Mouse (Mus musculus) embryonic facial prominence, embryonic 10.5 days (tissue): ENCODE measurements around the gene Scrn1. TPM values are rescaled to one million over a fixed set of nuclear protein-coding genes. Genes with fewer than 3 reads are reported as not detected.

ENCODE experiments used
- DNase-seq: peaks from one replicate; pipeline ENCODE4 v3.0.0-alpha.2; 2017; ENCODE audit warnings: low spot score
- H3K27ac ChIP-seq: fragments of 300-500 bp; sonication (generic); replicated peaks from 2 replicates; pipeline ENCODE4 v1.5.1; 2016; ENCODE audit warnings: mild to moderate bottlenecking
- H3K27me3 ChIP-seq: fragments of 300-500 bp; sonication (generic); replicated peaks from 2 replicates; pipeline ENCODE4 v1.6.1; 2016; ENCODE audit warnings: low read depth, mild to moderate bottlenecking; ENCODE audit not compliant: poor library complexity, severe bottlenecking
- H3K36me3 ChIP-seq: fragments of 300-500 bp; sonication (generic); replicated peaks from 2 replicates; pipeline ENCODE4 v1.6.1; 2016; ENCODE audit warnings: mild to moderate bottlenecking, moderate library complexity
- H3K4me1 ChIP-seq: fragments of 300-500 bp; sonication (generic); 2 replicates; pipeline ENCODE4 v1.6.1; 2016
- H3K4me3 ChIP-seq: fragments of 300-500 bp; sonication (generic); 2 replicates; pipeline ENCODE4 v1.5.1; 2016; ENCODE audit warnings: mild to moderate bottlenecking, moderate library complexity
- H3K9me3 ChIP-seq: fragments of 300-500 bp; sonication (generic); 2 replicates; pipeline ENCODE4 v1.6.1; 2016; ENCODE audit warnings: mild to moderate bottlenecking
- WGBS: fragments of 180-500 bp; shearing (Covaris S2); methylation state at CpG from one replicate; pipeline ENCODE4 v1.1.7; 2016; 5-methylcytosine and 5-hydroxymethylcytosine counted together
- polyA plus RNA-seq: library from polyadenylated mRNA; unstranded; fragments of >200 nt; fragmentation: Nextera tagmentation; extraction: Ambion mirVana; gene quantifications from 2 replicates; pipeline ENCODE4 v1.2.1, GENCODE M21; 2016

Scrn1 gene
- polyA plus RNA-seq, 1 experiment from 2014 or later: 24.0 TPM

- peaks cover 36% of the 10 kb centered on the region for H3K4me1 ChIP-seq
- H3K27me3 ChIP-seq: peaks cover 4% of the 10 kb centered on the region; the same call in 1 of the 2 replicates
- peak overlapping the region; percentile 48 for H3K27ac ChIP-seq
- H3K9me3 ChIP-seq: no peaks in the 10 kb centered on the region
- 0 out of 2 replicates have a peak, but pooled peaks cover 3% of the 10 kb centered on the region for H3K36me3 ChIP-seq
- 91% methylated on average over 13 of the region's 13 CpGs for WGBS
- no peak for DNase-seq
- H3K4me3 ChIP-seq: no peak overlapping the region
Observed at GRCm38 (mm10) chr6:54509264-54509663, 57.0 kb downstream of the Scrn1 start.

GRCm38 (mm10) chr6:54508256-54508793, 58.0 kb downstream of the Scrn1 start:
- 45% methylated on average over 6 of the region's 6 CpGs for WGBS
- no peak for DNase-seq
- Histone ChIP-seq H3K36me3 (0 out of 2 replicates have a peak, but pooled peaks cover 3% of the 10 kb centered on the region), H3K9me3 (no peaks in the 10 kb centered on the region), H3K4me1 (peaks cover 34% of the 10 kb centered on the region), H3K4me3 (no peak overlapping the region), H3K27me3 (0 out of 2 replicates have a peak, but pooled peaks cover 4% of the 10 kb centered on the region), H3K27ac (peak overlapping the region; percentile 62)

DNA sequence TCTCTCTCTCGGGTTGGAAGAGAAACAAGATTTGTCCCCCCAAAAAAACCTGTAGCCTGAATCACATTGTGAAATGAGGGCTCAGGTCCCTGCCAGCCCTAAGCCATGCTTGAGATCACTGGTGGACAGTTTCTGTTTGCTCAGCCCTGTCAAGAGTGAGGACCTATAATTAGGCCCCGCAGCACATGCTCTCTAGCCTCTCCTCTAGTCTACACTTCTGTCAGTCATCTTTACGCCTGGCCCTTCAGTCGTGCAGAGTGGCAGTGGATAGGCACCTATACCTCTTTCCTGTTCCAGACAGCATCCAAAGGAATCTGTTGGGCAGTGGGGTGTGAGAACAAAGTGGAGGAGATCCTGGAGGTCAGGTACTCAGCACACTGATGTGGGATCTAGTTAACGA, 58.5 kb downstream of the Scrn1 start:
- Histone ChIP-seq H3K36me3 (0 out of 2 replicates have a peak, but pooled peaks cover 3% of the 10 kb centered on the region), H3K9me3 (no peaks in the 10 kb centered on the region), H3K4me1 (peaks cover 34% of the 10 kb centered on the region), H3K4me3 (no peak overlapping the region), H3K27me3 (0 out of 2 replicates have a peak, but pooled peaks cover 4% of the 10 kb centered on the region), H3K27ac (peak overlapping the region; percentile 62)
- no peak for DNase-seq
- WGBS: 62% methylated on average over 5 of the region's 5 CpGs

DNA sequence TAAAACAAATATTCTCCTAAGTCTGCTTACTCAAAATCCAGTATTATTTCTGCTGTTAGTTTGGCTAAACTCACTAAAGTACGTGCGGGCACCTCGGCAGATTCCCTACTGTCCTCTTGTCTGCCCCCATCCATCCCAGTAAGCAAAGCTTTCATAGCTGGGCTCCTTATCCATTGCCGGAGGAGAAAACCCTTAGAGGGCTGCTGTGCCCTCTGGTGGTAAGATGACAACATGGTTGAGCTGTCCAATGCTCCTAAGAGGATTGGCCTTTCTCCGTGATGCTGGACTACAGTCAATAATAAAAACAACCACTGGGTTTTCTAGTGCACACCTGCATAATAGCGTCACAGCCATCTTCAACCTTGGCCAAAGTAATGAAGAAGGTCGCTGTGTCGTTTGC, 59.3 kb downstream of the Scrn1 start:
- DNase-seq: peak; percentile 45
- Histone ChIP-seq H3K4me3 (no peak overlapping the region), H3K27ac (no peak overlapping the region), H3K27me3 (0 out of 2 replicates have a peak, but pooled peaks cover 4% of the 10 kb centered on the region), H3K9me3 (no peaks in the 10 kb centered on the region), H3K4me1 (peaks cover 32% of the 10 kb centered on the region), H3K36me3 (0 out of 2 replicates have a peak, but pooled peaks cover 3% of the 10 kb centered on the region)
- WGBS: 41% methylated on average over 8 of the region's 8 CpGs

GRCm38 (mm10) chr6:54506318-54506717, 60.0 kb downstream of the Scrn1 start:
- H3K27me3 ChIP-seq: 0 out of 2 replicates have a peak, but pooled peaks cover 4% of the 10 kb centered on the region
- H3K4me1 ChIP-seq: peaks cover 32% of the 10 kb centered on the region
- DNase-seq: no peak
- 87% methylated on average over 11 of the region's 11 CpGs for WGBS
- 0 out of 2 replicates have a peak, but pooled peaks cover 3% of the 10 kb centered on the region for H3K36me3 ChIP-seq
- no peak overlapping the region for H3K27ac ChIP-seq
- no peaks in the 10 kb centered on the region for H3K9me3 ChIP-seq
- H3K4me3 ChIP-seq: no peak overlapping the region

DNA sequence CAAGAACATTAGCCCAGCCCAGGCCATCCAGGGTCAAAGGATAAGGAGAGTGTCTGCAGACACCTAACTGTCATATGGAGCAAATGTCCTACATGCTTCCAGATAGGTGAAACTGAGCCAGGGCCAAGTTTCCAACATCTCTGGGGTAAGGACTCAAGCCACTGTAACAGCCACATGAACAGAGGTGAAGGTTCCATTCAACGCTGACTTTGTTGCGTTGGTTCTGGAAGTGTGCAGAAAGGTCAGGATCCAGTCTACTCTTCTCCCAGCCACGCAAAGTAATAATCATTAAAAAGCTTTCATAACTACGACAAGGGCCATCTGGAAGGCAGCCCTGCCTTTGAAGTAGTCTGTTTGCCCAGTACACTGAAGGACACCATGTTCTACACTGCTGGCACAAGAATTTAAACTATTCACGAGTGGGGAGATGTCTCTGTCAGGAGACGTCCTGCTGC, 63.6 kb downstream of the Scrn1 start:
- 81% methylated on average over 6 of the region's 6 CpGs for WGBS
- no peaks in the 10 kb centered on the region for H3K36me3 ChIP-seq
- H3K27me3 ChIP-seq: 0 out of 2 replicates have a peak, but pooled peaks cover 4% of the 10 kb centered on the region
- no peak overlapping the region for H3K4me3 ChIP-seq
- DNase-seq: no peak
- peaks cover 19% of the 10 kb centered on the region for H3K4me1 ChIP-seq
- H3K27ac ChIP-seq: no peak overlapping the region
- H3K9me3 ChIP-seq: no peaks in the 10 kb centered on the region

- H3K4me3 ChIP-seq: no peak overlapping the region
- peaks cover 23% of the 10 kb centered on the region for H3K4me1 ChIP-seq
- WGBS: 82% methylated on average over 7 of the region's 7 CpGs
- no peak overlapping the region for H3K27ac ChIP-seq
- no peaks in the 10 kb centered on the region for H3K27me3 ChIP-seq
- no peaks in the 10 kb centered on the region for H3K36me3 ChIP-seq
- H3K9me3 ChIP-seq: no peaks in the 10 kb centered on the region
- no peak for DNase-seq
Observed at GRCm38 (mm10) chr6:54496214-54496613, 70.1 kb downstream of the Scrn1 start.

GRCm38 (mm10) chr6:54494612-54495398, 71.5 kb downstream of the Scrn1 start:
- WGBS: 71% methylated on average over 11 of the region's 11 CpGs
- no peaks in the 10 kb centered on the region for H3K27me3 ChIP-seq
- DNase-seq: no peak
- H3K4me3 ChIP-seq: no peak overlapping the region
- no peaks in the 10 kb centered on the region for H3K9me3 ChIP-seq
- peaks cover 25% of the 10 kb centered on the region for H3K4me1 ChIP-seq
- H3K36me3 ChIP-seq: no peaks in the 10 kb centered on the region
- H3K27ac ChIP-seq: no peak overlapping the region

DNA sequence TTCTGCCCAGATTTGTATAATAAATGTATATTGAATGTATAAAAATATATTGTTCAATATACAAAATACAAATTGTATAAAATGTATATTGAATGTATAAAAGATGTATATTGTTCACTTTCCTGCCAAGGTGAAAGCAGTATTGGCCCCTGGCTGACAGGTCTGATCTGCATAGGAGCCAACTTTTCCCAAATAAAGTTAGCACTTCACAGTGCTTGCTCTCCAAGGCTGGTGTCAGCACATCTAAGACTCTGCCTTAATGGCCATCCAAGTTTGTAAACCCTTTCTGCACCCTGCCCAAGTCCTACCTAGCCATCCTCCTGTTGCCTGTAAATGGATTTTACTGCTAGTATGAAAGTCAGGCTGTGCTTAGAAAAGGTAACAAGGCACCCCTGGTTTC, 72.2 kb downstream of the Scrn1 start:
- H3K27me3 ChIP-seq: no peaks in the 10 kb centered on the region
- H3K27ac ChIP-seq: no peak overlapping the region
- H3K4me3 ChIP-seq: no peak overlapping the region
- peaks cover 25% of the 10 kb centered on the region for H3K4me1 ChIP-seq
- no peaks in the 10 kb centered on the region for H3K9me3 ChIP-seq
- no peak for DNase-seq
- H3K36me3 ChIP-seq: no peaks in the 10 kb centered on the region

DNA sequence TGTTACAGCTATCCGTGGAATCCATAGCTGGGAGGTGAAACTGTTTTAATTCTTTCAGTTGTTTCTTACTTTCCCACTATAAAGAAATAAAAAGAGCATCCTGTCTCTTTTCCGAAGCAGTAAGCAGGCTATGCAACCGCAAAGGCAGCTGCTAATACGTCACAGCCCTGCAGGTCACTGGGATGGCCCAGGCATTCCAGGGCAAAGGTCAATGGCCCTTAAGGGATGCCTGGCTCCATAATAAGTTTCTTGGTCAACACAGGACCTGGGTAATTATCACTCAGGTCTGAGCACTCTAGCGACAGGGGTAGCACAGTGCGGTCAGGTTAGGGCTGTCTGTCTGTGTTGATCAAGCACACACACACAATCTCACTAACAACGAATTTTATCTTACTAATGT, 75.2 kb downstream of the Scrn1 start:
- WGBS: 39% methylated on average over 7 of the region's 7 CpGs

GRCm38 (mm10) chr6:54485973-54486569, 80.2 kb downstream of the Scrn1 start:
- Histone ChIP-seq H3K27ac (peak overlapping the region; percentile 71; the same call in 1 of the 2 replicates), H3K9me3 (no peaks in the 10 kb centered on the region), H3K36me3 (no peaks in the 10 kb centered on the region), H3K4me1 (peaks cover 22% of the 10 kb centered on the region), H3K27me3 (peaks cover 40% of the 10 kb centered on the region), H3K4me3 (peak overlapping the region; percentile 59)
- DNase-seq: no peak
- 39% methylated on average over 6 of the region's 6 CpGs for WGBS

More for the DNA sequence above, 75.2 kb downstream of the Scrn1 start:
- Histone ChIP-seq H3K36me3 (no peaks in the 10 kb centered on the region), H3K9me3 (no peaks in the 10 kb centered on the region), H3K4me3 (no peak overlapping the region), H3K4me1 (peaks cover 18% of the 10 kb centered on the region), H3K27ac (no peak overlapping the region), H3K27me3 (peaks cover 21% of the 10 kb centered on the region)
- DNase-seq: peak; percentile 20

- H3K27ac ChIP-seq: peak overlapping the region; percentile 71
- H3K9me3 ChIP-seq: no peaks in the 10 kb centered on the region
- 10% methylated on average over 25 of the region's 25 CpGs for WGBS
- DNase-seq: peak; percentile 51
- peaks cover 16% of the 10 kb centered on the region for H3K4me1 ChIP-seq
- H3K27me3 ChIP-seq: peaks cover 40% of the 10 kb centered on the region
- peak overlapping the region; percentile 59 for H3K4me3 ChIP-seq
- no peaks in the 10 kb centered on the region for H3K36me3 ChIP-seq
Observed at GRCm38 (mm10) chr6:54485435-54485901, 80.8 kb downstream of the Scrn1 start.
